Mouse (Mus musculus) embryo, embryonic 11 days (tissue): ENCODE measurements around the gene Pigm.

Experiments used
- DNase-seq: peaks from one replicate; pipeline ENCODE4 v3.0.0-alpha.2; 2015

Pigm gene

DNA sequence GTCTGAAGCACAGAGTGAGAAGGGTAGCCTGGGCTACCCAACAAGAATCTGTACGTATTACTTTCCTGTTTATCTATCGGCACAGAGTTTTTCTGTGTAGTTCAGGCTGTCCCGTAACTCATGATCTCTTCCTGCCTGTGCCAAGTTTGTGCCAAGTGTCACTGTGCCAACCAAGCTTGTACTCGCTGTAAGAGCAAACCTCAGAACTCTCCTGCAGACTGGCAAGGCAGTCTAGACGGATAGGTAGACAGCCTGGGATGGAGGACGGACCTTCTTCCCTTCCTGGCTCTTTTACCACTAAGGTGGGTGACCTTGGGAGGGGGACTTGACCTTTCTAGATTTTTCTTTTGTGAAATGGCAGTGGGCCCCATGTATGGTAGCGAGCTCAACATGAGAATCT lies 38.7 kb downstream of the Pigm start:
- DNase-seq: no peak

DNA sequence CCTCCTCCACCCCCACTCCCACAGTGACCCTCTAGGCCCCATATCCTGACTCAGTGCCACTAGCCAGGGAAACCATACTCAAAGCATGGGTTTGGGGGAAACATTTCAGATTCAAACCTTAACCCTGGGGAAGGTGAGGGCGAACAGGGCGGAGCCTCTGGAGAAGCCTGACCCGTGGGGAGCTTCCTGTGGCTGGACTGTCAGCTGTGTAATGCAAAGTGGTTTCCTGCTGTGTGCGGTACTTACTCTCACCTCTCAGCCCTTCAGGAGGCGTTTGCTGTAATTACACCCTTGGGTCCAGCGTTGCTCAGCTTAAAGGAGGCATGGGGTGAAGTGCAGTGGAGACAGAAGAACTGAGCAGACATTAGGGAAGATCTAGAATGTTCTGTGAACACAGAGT lies 41.8 kb downstream of the Pigm start:
- DNase-seq: peak; percentile 35

DNA sequence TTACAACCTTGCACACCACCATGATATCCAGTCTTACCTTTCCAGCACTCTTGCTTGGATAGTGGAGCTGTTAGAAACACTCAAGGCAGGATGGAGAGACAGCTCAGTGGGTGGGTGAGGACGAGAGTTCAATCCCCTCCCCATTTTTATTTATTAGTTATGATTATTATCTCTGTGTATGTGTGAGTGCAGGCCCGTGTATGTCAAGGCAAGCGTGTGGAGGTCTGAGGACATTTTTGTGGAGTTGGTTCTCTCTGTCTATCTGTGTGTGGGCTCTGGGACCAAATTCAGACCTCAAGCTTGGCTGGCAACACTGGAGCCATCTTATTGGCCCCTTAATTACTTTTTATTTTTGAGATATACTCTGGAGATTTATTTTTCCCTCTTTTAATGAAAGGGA lies 42.3 kb downstream of the Pigm start:
- DNase-seq: no peak

DNA sequence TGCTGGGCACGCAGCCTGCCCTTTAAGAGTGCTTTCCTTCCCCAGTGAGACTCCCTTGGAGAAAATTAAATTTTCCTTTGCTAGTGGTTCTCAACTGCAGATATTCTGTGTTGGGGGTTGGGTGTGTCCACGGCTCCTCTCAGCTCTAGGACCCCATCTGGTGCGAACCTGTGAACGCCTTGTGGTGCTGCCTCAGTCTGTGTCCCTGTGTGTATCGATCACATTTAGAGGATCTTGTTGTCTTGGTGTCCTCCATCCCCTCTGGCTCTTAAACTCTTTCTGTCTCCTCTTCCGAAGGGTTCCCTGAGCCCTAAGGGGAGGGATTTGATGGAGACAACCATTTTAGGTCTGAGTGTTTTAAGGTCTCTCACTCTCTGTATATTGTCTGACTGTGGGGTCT lies 43.8 kb downstream of the Pigm start:
- DNase-seq: no peak

DNA sequence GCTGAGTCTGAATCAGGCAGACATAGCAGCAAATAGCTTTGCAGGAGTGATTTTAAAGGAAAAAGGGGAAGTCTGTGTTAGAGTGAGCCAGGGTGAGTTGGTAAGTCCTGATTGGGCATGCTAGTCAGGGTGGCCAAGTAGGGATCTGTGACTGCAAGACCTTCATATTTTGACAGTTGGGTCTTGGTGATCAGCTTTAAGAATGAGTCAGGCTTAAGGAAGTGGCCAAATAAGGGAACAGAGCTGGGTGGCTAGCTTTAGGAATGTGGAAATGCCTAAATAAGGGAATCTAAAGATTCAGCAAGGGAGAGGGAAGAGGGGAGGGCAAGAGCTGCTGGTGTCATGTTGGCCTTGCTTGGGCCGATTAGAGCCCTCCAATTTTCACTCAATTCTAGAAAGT lies 47.0 kb downstream of the Pigm start:
- DNase-seq: no peak

DNA sequence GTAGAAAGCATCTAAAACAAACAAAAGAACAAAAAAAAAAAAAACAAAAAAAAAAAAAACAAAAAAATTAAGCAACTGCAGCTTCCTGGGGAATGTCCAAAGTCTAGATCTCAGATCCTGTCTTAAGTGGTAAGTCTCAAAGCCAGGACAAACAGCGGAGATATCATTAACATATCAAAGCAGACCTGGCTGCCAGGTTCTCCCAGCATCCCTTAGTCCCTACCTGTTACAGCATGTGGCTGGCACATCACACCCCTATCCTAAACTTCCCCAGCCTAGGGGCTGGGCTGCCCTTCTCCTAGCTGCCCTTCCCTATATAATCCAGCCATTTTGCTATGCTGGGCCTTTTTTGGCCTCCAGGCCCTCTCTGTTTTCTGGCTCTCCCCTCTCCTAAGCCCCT lies 50.1 kb downstream of the Pigm start:
- DNase-seq: no peak

DNA sequence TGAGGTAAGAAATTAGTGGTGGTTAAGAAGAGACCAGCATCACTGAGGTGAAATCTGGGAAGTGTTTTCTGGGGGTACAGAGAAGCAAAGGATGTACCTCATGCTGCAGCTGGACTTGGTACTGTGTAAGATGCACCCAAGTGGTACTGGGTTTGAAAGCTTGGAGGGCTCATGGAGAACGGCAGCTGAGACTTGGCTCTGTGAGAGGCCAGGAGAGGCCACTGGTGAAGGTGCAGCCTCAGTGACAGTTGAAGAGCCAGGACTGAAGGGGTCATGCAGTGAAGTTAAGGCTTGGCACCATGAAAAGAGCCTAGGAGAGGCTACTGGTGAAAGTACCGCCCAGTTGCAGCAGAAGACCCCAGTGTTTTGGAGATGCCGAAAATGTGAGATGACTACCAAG lies 51.5 kb downstream of the Pigm start:
- DNase-seq: no peak

DNA sequence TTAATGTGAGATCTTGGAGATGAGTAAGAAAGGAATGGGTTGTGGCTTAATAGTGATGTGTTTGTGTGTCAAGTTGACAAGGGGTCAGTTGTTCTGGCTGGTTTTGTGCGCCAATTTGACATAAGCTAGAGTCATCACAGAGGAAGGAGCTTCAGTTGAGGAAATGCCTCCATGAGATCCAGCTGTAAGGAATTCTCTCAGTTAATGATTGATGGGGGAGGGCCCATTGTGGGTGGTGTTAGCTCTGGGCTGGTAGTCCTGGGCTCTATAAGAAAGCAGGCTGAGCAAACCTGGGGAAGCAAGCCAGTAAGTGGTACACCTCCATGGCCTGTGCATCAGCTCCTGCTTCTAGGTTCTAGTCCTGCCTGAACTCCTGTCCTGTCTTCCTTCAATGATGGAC lies 52.3 kb downstream of the Pigm start:
- DNase-seq: no peak

DNA sequence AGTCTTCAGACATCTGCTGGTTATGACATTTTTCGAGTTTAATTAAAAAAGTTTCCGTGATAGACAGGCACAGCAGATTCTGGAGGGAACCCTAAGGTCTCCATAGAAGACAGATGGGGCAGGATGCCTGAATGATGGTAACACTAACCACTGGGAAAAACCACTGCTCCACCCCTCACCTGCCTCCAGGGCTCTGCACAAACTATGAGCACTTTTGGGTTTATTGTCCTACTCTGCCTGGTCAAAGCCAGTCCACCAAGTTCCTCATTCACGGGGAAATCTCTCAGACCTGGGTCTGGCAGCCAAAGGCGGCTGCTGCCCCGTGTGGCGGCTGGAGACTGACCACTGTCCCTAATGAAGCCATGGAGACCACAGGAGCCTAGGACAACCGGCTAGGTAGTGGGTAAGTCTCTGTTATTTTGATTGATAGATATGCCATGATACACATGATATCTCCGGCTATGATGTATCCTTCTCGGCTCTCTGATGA lies 54.4 kb downstream of the Pigm start:
- DNase-seq: no peak

DNA sequence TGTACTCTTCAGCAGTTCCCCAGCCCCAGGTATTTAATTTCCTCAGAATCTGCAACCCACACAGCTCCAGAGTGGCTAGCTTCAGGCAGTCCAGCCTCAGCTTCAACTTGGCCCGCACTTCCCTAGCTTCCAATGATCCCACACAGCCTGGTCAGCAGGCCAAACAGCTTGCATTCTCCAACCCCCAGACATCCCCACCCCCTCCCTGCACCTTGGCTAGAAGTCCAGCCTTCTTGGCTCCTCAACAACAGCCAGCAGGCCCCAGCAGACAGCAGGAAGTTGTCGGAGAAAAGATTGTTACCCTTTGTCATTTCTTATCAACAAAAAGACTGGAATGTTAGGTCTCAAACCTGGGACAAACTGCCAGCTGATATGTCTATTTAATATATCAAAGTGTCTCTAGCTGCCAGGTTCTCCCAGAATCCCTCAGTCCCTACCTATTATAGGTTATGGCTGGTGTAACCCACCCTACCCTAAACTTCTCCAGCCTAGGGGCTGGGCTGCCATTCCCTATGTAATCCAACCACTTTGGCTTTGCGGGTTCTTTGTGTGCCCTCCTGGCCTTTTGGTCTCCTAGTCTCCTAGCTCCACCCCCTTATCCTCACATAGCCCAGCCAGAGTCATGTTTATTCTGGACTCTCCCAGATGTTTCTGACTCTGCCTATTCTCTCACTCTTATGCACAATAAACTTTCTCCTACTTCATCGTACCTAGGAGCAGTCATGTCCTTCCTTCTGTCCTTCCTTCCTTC lies 55.7 kb downstream of the Pigm start:
- DNase-seq: no peak

DNA sequence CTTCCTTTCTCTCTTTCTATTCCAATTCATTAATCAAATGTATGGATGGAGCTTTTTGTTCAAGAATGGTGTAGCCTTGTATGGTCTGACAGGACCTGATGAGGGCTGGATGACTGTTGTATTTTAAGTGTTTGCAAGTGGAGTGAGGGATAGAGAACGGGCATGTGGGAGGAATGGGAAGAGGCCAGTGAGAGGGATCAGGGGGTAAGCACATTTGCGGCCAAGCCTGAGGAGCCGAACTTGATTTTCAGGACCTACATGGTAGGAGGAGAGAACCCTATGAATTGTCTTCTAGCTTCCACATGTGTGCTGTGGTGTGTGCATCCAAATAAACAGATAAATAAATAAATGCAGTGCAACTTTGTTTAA lies 56.2 kb downstream of the Pigm start:
- DNase-seq: no peak

DNA sequence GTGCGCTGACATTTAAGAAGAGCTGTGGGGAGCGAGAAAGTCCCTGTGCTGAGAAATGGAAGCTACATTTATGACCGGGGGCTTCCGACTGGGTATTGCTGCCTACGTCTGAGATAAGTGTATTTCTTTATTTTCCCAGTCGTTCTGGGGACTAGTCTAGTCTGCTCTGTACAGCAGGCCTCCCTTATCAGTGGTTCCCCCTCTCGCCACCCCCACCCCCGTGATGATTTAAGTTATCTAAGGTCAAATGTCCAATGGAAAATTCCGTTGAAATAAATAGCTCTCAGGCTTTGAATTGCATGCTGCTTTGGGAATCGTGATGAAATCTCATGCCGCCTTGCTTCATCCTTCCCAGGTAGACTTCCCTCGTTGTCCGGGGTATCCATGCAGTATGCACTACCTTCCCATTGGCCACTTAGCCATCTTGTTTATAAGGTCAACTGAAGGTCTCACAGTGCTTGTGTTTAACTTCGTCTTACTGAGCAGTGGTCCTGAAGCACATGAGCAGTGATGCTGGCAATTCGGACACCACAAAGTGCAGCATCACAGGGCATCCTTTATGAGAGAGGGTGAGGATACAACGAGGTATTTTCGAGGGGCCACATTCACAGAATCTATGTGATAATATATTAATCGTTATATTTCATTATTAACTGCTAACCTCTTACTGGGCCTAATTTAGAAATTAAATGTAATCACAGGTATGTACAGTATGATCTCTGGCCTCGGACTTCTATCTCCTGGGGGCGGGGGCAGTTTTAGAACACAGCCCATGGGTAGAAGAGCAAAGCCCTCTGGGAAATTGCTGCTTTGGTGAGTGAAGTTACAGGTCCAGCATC lies 56.9 kb downstream of the Pigm start:
- DNase-seq: no peak
